Mouse (Mus musculus) spleen, postnatal 4 days (tissue): Measurements from ENCODE around the gene Slc16a5.
"Not testable (repeated sequence)": the region's sequence is repeated elsewhere in the genome, so short reads cannot be mapped to it uniquely, and the experiment has no call there.

Experiments used
- DNase-seq, 2 experiments: peaks; one replicate each; pipeline ENCODE4 v3.0.0; 2022; ENCODE audit warnings: low spot score in 2 of 2

The Slc16a5 gene

DNA sequence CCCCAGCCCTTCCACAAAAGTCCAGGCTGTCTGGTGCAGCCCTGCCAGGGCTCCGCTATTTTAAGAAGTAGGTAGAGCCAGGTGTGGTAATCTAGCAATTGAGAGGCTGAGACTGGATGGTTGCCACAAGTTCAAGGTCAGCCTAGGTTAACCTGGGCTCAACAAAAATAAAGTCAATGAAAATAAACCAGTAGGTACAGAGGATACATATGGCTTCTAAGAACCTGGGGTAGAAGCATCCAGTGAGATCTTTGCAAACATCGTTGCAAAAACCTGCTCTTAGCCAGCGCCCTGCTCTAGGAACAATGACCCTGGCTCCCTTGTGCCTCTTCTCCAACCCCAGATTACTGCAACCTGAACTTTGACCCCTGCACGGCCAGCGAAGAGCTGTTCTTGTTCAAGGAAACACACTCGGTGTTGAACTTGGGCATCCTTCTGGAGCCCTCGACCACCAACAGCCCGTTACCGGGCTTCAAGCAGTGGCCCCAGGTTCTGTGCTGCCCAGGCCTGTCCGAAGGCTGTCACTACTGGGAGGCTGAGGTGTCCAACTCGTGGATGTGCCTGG, 14.9 kb upstream of the Slc16a5 start:
- no peak for DNase-seq

DNA sequence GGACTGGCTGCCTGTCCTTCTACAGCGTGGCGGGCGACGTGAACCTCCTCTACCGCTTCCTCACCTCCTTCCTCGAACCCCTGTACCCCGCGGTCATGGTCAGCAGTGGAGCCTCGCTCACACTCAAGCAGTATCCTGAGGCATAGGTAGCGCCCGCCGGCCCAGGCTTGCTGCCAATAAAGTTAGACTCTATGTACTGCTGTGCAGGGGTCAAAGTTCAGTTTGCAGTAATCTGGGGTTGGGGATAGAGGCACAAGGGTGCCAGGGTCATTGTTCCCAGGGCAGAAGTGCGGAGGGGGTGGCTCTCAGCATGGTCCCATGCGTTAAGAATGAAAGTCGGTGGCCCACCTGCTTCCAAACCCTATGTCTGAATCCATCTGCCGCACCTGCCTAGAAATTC, 14.2 kb upstream of the Slc16a5 start:
- DNase-seq: no peak

DNA sequence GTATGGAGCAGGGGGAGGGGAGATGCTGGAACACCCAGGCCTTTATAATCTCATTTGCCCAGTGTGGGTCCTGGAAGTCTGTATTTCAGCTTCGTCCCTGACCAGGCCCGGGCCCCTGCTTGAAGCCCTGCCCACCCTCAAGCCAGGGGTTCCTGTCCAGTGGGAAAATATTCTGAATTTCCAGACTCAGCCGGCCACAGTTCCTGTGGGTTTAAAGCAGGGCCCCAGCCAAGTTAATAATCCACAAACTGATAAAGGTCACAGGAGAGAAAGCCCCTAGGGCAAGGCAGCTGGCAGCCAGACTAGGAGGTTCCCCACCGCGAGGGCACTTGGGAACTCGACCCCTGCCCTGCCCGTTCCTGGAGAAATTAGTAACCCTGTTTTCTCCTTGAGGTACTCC, 13.3 kb upstream of the Slc16a5 start:
- no peak for DNase-seq

DNA sequence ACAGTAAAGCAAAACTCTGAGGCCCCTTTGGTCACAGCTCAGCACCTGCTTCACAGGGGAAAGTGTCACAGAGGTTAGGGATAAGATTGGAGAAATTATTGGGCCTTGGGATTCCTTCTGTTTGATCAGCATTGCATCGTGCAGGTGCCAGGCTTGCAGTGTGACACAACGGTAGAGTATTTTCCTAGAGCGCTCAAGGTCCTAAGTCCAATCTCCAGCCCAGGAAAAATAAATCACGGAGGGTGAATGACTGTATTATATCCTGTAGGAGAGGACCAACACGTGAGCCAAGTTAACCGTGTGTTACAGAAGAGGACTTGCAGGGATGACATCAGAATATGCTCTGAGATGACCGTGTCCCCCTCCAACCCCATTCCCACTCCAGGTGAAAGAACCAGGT, 12.1 kb upstream of the Slc16a5 start:
- DNase-seq: no peak

DNA sequence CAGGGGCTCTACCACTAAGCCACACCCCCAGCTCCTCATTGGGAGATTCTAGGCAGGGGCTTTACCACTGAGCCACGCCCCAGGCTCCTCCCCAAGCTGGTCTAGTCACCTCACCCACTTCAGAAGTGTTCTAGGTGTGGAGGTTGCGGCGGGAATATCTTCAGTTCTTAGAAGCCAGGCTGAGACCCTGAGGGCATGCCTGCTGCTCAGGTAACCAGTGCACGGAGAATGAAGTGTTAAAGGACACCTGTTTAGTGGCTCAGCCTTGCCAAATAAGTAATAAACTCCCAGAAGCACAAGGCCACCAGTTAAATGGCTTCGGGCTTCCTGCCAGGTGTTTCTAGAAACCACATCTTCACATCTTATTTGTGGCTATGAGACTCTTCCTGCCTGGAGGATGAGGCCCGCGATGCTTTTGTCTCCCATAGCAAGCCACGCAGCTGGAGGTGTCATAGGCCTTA, 10.5 kb upstream of the Slc16a5 start:
- DNase-seq: no peak

DNA sequence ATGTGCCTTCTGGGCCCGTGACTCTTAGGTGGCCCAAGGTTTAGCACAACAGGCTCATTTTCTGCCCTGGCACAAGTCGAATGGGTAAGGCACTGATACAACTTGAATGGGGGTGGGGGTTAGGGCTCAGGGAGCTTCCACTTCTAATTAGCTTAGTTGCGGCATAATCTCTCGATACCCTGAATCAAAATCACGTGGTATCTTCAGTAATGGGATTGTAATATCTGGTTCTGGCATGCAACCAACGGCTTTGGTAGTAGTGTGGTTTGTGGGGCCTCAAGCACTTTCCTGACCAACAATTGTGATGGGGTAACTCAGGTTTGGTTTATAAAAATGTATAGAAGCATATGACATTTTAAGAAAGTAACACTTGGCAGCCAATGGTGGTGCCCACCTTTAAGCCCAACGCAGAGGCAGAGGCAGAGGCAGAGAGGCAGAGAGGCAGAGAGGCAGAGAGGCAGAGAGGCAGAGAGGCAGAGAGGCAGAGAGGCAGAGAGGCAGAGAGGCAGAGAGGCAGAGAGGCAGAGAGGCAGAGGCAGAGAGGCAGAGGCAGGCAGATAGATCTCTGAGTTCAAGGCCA, 9.9 kb upstream of the Slc16a5 start:
- no peak for DNase-seq

DNA sequence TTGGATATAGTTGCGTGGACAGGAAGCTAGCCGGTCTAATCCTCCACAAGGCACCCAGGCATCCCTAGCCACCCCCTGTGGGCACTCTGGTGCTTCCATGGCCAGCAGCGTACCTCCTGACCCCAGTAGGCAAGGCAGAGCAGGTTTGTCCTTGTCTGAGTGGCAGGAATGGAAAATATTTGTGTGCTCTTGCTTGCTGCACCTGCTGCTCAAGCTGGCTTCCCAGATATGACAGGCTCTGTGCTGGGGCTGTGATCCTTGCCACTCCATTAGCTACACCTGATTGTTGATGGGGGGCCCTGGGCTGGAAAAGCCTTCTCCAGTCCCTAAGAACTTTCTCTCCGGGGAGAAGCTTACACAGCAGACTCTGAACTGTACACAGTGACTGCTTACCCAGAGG, 9.0 kb upstream of the Slc16a5 start:
- no peak for DNase-seq

DNA sequence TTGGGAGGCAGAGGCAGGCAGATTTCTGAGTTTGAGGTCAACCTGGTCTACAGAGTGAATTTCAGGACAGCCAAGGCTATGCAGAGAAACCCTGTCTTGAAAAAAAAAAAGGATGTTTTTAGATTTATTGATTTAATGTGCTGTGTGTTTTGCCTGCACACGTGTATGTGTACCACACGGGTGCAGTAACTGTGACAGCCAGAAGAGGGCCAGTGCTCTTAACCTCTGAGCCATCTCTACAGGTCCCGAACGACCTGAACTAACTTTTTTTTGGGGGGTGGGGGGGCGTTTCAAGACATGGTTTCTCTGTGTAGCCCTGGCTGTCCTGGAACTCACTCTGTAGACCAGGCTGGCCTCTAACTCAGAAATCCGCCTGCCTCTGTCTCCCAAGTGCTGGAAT, 7.5 kb upstream of the Slc16a5 start:
- not testable (repeated sequence) for DNase-seq

DNA sequence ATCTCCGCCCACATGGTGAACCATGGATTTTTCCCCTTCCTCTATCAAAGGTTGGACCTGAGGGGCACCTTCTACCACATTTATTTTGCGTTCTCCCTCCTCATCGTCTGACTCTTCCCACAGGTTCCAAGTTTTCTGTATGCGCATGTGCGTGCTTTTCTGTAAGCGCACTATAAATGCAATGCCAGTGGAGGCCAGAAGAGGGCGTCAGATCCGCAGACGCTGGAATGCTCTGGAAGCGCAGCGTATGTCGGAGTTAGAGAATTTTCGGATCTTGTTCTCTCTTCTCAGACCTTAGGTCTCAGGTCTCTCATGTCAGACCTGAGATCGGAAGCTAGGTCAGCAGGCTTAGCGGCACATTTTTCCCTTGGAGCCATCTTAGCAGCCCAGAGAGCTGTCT, 6.7 kb upstream of the Slc16a5 start:
- DNase-seq: no peak

DNA sequence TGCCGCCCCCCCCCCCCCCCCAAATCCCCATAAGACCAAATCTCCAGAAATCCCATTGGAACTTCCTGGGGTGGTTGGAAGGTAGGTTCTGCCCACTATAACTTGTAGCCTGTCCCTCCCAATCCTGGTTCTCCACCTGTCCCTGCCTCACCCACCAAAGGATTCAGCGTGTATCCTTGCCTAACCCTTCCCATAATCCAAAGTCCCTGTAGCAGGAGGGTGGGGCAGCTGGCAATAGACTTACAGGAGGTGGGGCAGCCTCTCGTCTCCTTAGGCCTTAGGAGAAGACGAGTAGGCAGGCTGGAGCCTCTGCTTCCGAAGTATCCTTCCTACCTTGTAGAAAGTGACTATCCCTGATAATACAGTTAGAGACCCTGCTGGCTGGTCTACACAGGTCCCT, 6.1 kb upstream of the Slc16a5 start:
- DNase-seq: no peak

DNA sequence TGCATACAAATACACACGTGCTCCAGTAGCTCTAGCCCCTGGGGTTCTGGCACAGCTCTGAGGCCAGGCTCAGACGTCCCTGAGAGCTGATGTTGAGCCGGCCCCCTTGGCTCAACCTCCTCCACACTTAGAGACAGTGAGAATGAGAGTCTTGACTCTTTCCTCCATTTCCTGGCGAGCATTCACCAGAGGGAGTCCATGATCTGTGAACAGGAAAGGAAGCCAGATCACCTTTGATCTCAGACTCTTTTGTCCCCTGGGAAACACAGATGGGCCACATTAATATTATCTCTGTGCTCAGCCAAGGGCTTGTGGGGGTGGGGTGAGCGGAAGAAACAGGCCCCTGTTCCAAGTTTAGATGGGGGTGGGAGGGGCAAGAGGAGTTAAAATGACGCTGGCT, 4.9 kb upstream of the Slc16a5 start:
- no peak for DNase-seq

DNA sequence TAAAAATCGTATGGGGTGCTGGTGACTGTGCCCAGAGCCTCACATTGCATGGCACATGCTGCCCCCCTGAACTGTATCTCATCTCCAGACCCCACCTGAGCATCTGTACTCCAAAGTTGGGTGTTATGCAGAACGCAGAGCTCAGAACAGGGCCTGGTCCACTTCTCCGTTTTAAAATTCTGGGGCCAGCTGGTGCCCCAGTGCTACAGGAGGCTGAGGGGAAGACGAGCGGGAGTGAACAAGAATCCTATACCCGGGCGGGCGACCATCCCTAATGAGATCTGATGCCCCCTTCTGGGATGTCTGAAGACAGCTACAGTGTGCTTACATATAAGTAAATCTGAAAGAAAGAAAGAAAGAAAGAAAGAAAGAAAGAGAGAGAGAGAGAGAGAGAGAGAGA, 1.3 kb upstream of the Slc16a5 start:
- no peak for DNase-seq

DNA sequence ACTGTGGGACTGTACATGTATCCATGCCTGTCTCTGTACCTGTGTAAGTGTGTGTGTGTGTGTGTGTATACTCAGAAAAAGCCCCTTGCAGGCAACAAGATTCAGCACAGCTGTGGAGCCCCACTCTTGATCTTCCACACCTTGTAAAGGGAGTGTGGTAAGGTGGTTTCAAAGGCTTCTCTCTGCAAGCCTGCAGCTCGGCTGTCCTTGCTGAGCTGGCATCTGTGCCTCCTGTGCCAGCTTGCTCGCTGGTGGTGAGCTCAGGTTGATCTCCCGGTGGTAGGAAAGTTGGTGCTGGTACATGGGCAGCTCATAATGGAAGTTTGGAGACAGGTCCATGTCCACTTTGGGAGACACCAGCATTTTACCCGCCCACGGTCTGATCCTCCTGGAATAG, 430 bp upstream of the Slc16a5 start:
- no peak for DNase-seq

DNA sequence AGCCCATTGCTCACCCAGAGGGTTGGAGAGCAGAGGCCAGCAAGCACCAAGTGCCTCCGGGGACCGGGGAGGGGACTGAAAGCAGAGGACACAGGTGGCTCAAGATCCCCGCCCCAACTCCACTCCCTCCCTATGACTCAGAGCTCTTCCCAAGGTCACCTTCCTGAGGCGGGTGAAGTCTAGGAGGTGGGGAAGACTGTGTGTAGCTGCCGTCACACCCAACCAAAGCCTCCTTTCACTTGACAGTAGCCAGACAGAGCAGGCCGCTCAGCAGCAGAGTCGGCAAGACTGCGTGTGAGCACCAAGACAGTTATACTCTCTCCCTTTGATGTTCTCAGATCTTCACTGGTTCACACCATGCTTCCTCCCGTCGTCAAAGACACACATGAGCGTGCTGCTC, 1.1 kb downstream of the Slc16a5 start:
- DNase-seq: no peak

DNA sequence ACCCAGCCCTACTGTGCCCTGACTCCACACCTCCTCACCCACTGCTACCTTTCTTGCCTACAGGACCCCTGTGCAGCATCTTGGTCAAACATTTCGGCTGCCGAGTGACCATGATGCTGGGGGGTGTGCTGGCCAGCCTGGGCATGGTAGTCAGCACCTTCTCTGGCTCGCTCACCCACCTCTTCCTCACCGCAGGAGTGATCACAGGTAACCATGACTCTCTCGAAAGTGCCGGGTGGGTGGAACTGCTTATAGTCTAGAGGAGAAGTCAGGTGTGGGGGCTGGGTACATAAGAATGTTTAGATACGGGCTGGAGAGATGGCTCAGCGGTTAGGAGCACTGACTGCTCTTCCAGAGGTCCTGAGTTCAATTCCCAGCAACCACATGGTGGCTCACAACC, 2.6 kb downstream of the Slc16a5 start:
- DNase-seq: no peak

DNA sequence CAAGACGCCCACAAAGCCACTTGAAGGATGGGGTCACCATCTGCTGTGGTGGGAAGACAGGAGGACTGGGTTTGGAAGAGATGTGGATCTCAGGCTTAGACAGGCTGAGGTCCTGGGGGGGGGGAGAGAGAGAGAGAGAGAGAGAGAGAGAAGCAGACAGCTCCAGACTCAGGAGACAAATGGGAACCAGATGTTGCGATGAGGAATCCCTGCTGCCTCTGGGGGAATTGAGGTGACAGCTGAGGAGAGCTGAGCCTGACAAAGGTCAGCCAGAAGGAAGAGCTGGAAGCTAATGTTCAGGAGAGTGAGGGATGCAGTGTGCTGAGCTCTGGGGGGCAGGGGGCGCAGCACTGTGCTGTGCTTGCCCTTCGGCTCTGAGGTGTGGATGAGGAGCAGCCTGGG, 4.9 kb downstream of the Slc16a5 start:
- no peak for DNase-seq

DNA sequence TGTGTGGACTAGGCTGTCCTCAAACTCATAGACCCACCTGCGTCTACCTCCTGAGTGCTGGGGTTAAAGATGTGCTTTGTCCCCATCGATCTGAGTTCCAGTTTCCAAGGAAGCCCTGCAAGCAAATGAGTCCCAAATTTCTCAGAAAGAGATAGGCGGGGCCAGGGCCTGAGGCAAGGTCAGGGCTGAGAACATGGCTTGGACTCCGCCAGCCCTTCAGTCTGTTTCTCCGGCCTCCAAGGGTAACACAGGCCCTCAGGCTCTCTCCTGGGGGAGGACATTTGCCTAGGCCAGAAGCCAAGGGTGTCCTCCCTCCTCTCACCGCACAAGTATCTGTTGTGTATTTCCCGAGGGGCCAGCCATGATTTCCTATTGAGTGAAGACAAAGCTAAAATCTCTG, 9.9 kb downstream of the Slc16a5 start:
- no peak for DNase-seq

DNA sequence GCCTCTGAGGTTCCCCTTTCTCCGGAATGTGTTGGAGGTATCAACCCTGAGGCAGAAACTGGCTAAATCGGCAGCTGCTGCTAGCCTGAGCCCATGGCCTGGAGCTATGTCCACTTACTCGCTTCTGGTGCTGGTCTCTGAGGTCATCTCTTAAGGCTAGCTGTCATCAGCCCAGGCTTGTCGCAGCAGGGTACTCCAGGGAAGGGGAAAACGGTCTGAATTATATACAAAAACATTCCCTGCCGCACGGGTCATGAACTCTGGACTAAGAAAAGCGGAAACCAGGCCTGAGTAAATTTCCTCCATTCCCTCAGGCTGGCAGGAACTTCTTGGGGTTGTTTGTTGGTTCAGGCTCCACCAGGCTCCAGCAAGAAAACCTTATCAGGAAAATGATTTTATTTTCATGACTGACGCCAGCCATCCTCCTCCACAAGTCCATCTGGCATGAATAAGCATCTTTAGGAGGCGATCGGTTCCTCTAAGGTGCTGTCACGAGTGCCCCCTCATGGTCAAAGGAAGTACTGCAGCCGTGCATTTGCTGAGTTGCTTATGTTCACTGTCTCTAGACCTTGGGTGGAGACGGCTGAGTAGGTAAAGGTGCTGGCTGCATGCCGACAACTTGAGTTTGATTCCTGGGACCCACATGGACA, 11.5 kb downstream of the Slc16a5 start:
- DNase-seq: peak; percentile 94 to 98

DNA sequence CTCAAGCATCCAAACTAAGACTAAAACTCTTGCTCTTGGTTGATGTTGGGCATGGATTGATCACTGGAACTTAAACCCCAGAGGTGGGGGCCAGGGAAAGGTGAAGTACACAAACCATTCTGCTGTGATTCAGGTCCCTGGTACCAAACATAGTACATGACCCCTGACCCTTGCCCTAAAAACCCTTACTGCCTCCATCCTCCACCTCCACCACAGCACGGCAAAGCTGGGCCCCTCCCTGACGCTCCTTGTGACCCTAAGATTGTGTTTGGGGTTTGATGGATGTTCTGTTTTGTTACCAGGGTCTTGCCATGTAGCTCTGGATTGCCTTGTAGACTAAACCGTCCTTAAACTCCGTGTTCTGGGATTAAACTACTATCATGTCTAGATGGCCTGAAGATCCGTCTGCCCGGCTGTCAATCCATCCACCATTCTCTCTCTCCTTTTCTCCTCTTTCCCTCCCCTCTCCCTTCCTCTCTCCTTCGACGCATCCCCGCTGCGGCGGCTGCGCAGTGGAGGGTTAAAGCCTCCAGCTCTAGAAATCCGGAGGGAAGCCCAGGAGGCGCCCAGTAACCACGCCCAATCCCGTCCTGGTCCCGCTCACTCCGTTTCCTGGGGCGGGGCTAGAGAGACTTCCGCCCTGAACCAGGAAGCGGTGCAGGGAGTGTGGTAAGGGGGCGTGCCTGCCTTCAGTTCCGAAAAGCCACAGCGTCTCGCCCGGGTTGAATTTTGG, 12.9 kb downstream of the Slc16a5 start, which contains the start of gene Armc7:
Armc7 (plus strand) TSS at position 643 of the 733 bp plus-strand sequence.
- DNase-seq: peak; percentile 92 to 95

DNA sequence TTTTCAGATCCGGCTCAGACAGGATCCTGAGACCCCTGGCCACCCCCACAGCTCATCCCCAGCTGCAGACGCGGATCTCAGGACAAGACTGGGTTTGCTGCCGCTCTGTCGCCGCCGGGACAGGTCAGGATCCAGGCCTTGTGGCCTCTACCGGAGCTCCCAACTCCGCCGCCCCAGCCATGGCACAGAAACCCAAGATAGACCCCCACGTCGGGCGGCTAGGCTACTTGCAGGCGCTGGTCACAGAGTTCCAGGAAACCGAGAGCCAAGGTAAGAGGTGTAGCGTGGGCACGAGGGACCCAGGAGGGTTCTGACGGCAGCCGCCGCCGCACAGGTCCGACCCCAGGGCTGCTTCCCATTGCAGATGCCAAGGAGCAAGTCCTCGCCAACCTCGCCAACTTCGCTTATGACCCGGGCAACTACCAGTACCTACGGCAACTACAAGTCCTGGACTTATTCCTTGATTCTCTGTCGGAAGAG, 13.5 kb downstream of the Slc16a5 start:
- DNase-seq: peak in 1 of 2 experiments; percentile 27

DNA sequence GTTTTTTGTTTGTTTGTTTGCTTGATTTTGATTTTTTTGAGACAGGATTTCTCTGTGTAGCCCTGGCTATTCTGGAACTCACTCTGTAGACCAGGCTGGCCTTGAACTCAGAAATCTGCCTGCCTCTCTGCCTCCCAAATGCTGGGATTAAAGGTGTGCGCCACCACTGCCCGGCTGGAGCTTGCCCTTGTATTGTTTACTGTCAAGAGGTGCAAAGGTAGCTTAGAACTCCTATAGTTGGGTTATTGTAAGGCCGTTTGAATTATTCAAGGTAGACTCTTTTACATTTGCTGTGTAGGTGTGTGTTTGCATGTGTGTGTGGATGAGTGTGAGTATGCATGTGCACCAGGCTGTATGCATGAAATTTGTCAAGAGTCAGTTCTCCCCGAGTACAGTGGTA, 14.4 kb downstream of the Slc16a5 start:
- not testable (repeated sequence) for DNase-seq

DNA sequence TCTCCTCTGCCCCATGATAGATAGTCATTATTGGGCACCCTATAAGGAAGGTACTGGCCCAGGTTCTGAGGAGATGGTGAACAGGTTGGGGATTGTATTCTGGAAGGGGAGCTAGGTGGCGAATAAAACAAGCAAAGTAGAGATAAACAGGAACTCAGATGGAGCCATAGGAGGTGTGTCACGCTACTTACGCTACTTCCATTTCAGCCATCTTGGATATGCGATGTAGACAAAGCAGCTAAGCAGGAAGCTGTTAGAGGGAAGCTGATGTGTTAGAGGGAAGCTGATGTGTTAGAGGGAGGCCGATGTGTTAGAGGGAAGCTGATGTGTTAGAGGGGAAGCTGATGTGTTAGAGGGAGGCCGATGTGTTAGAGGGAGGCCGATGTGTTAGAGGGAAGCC, 15.1 kb downstream of the Slc16a5 start:
- not testable (repeated sequence) for DNase-seq
